Mouse (Mus musculus) left cerebral cortex, postnatal 36 days (tissue): ENCODE results near the gene Tmem179. TPM values are rescaled to one million over a fixed set of nuclear protein-coding genes. Genes with fewer than 3 reads are reported as not detected.

Experiments
- DNase-seq, 2 experiments: peaks; one replicate each; pipeline ENCODE4 v3.0.0; 2021 to 2022; ENCODE audit warnings: low spot score in 2 of 2, mixed read lengths in 1 of 2
- intact Hi-C: fragments of 180-260 bp; cut with DNase I; formaldehyde crosslinking; loops from one replicate; pipeline ENCODE4 v1.15.1; 2025
- total RNA-seq, 2 experiments: library from RNA; stranded (reverse); gene quantifications; 2 replicates each; pipeline ENCODE4 v1.2.3; 2021

Tmem179 gene
- total RNA-seq, 2 experiments from 2014 or later: 120 to 140 TPM

- no peak for DNase-seq
- intact Hi-C loops: no loop called here
Observed at GRCm38 (mm10) chr12:112470216-112470615, 46.3 kb downstream of the Tmem179 start.

- no peak for DNase-seq
- intact Hi-C loops: no loop called here
Observed at GRCm38 (mm10) chr12:112469393-112469792, 47.2 kb downstream of the Tmem179 start.

- intact Hi-C loops: no loop called here
- DNase-seq: no peak
Observed at GRCm38 (mm10) chr12:112467387-112467786, 49.2 kb downstream of the Tmem179 start.

- intact Hi-C loops: no loop called here
- DNase-seq: no peak
Observed at GRCm38 (mm10) chr12:112465928-112466327, 50.6 kb downstream of the Tmem179 start.

- intact Hi-C loops: no loop called here
- no peak for DNase-seq
Observed at GRCm38 (mm10) chr12:112464516-112464915, 52.0 kb downstream of the Tmem179 start.

GRCm38 (mm10) chr12:112463750-112464444 is 52.6 kb downstream of the Tmem179 start:
- no peak for DNase-seq
- intact Hi-C loops: no loop called here

GRCm38 (mm10) chr12:112463209-112463608 is 53.3 kb downstream of the Tmem179 start:
- no peak for DNase-seq

GRCm38 (mm10) chr12:112462423-112462822 is 54.1 kb downstream of the Tmem179 start:
- DNase-seq: no peak
- intact Hi-C loops: no loop called here

More at GRCm38 (mm10) chr12:112463209-112463608, 53.3 kb downstream of the Tmem179 start:
- intact Hi-C loops: no loop called here

GRCm38 (mm10) chr12:112457839-112458238 is 58.7 kb downstream of the Tmem179 start:
- intact Hi-C loops: no loop called here

GRCm38 (mm10) chr12:112456144-112456713 is 60.3 kb downstream of the Tmem179 start:
- intact Hi-C loops: no loop called here

More at GRCm38 (mm10) chr12:112457839-112458238, 58.7 kb downstream of the Tmem179 start:
- DNase-seq: peak; percentile 59 to 66

GRCm38 (mm10) chr12:112451826-112452225 is 64.7 kb downstream of the Tmem179 start:
- intact Hi-C loops: no loop called here
- DNase-seq: no peak

More at GRCm38 (mm10) chr12:112456144-112456713, 60.3 kb downstream of the Tmem179 start:
- no peak for DNase-seq

GRCm38 (mm10) chr12:112451381-112451780 is 65.2 kb downstream of the Tmem179 start:
- intact Hi-C loops: no loop called here

GRCm38 (mm10) chr12:112450883-112451282 is 65.7 kb downstream of the Tmem179 start:
- intact Hi-C loops: no loop called here
- no peak for DNase-seq

More at GRCm38 (mm10) chr12:112451381-112451780, 65.2 kb downstream of the Tmem179 start:
- DNase-seq: no peak

Other genes with a start within 250 kb of the Tmem179 start
- gene A530016L24Rik, start 27.3 kb downstream of the Tmem179 start, total RNA-seq: under 1 TPM in 1 of 2 experiments, not detected in 1; 0.22 TPM
- 100 to 1,000 TPM; 128 to 143 TPM for gene Inf2, start 72.0 kb upstream of the Tmem179 start, total RNA-seq
- gene Adssl1, start 103.3 kb upstream of the Tmem179 start, total RNA-seq: 10 to 100 TPM; 14.3 to 25.8 TPM
- gene Siva1, start 127.9 kb upstream of the Tmem179 start, total RNA-seq: 10 to 100 TPM; 17.8 to 23.0 TPM
- 100 to 1,000 TPM; 143 to 162 TPM for gene Akt1, start 158.1 kb upstream of the Tmem179 start, total RNA-seq
- under 1 TPM; 0.70 to 0.81 TPM for gene Zbtb42, start 162.1 kb upstream of the Tmem179 start, total RNA-seq
- 100 to 1,000 TPM; 258 to 267 TPM for gene Cep170b, start 203.7 kb upstream of the Tmem179 start, total RNA-seq
- 10 to 100 TPM in 1 of 2 experiments, 1 to 10 TPM in 1; 9.3 to 10.3 TPM for gene Pld4, start 243.9 kb upstream of the Tmem179 start, total RNA-seq